Mouse (Mus musculus) adrenal gland, adult 8-10 months (tissue): Measurements from ENCODE around the gene Bcar1. TPM values are rescaled to one million over a fixed set of nuclear protein-coding genes. Genes with fewer than 3 reads are reported as not detected.

Experiments
- DNase-seq: peaks from one replicate; pipeline ENCODE4 v3.0.0; 2022
- total RNA-seq, 4 experiments: library from RNA; stranded (reverse); gene quantifications; 2 replicates each; pipeline ENCODE4 v1.2.4; 2022

The Bcar1 gene
- total RNA-seq, 4 experiments from 2014 or later, result 86.1 to 150 (median 104) TPM

GRCm38 (mm10) chr8:111769296-111769695, 25.7 kb upstream of the Bcar1 start:
- no peak for DNase-seq

GRCm38 (mm10) chr8:111768651-111769050, 25.0 kb upstream of the Bcar1 start:
- DNase-seq, result no peak

GRCm38 (mm10) chr8:111765616-111766015, 22.0 kb upstream of the Bcar1 start:
- DNase-seq, result no peak

DNA sequence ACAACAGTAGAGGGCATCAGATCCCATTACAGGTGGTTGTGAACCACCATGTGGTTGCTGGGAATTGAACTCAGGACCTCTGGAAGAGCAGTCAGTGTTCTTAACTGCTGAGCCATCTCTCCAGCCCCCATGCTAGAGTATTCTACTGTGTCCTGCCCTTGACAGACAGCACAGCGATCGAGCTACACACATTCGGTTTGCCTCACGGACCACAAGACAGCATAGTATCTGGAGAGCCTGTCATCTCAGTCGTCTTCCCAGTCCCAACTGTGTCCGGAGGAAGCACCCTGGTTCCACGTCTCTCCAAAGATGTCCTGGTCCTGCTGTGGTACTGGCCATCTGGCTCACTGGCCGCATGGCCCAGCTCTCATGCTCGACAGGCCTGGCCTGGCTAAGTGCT, 21.5 kb upstream of the Bcar1 start:
- no peak for DNase-seq

- no peak for DNase-seq
These were observed 17.1 kb upstream of the Bcar1 start for GRCm38 (mm10) chr8:111760708-111761107.

DNA sequence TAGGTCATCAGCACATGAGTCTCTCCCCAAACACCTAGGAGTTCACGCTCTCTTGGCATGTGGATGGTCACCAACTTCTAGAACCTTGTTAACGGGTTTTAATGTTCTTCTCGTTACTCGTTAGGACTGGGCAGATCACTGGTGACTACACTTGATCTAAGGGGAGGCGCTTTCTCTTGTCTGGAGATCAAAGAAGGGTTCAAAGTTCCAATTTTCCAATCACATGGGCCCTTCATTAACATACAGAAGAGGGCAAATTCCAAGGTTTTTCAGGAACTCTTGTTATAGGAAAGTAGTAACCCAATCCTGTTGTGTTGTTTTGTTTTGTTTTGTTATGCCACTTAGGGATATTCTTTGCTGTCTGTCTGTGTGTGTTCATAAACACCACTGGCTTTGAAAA, 15.2 kb upstream of the Bcar1 start:
- no peak for DNase-seq

DNA sequence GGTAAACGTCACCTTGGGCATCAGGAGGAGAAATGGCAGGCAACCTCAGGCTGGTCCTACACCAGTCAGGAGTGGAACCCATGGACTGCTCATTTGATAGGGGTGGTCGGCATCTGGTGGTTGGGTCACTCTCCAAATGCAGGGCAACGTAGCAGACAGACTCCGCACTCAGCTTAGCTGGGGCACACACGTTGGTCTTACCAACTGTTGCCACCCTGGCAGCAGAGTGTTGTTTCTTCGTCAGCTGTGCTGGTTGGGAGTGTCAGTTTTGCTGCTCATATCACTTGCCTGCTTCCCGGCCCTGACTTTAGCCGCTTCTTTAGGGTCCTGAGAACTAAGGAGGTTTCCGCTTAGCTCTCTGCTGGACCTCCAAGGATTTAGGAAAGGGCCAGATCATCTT, 14.0 kb upstream of the Bcar1 start:
- DNase-seq, result no peak

DNA sequence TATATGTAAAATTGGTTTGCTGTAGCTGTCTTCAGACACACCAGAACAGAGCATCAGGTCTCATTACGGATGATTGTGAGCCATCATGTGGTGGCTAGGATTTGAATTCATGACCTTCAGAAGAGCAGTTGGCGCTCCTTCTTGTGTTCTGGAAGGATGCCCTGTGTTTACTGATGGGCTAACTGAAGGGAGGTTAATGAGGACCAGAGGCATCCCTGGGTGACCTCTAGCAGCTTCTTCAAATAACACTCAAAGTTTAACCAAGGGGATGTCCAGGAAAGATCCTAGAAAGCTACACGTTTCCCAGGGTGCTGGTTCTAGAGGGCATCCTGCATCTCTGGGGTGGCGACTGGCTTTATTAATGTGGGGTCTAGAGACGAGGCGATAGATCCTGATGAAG, 11.1 kb upstream of the Bcar1 start:
- no peak for DNase-seq

DNA sequence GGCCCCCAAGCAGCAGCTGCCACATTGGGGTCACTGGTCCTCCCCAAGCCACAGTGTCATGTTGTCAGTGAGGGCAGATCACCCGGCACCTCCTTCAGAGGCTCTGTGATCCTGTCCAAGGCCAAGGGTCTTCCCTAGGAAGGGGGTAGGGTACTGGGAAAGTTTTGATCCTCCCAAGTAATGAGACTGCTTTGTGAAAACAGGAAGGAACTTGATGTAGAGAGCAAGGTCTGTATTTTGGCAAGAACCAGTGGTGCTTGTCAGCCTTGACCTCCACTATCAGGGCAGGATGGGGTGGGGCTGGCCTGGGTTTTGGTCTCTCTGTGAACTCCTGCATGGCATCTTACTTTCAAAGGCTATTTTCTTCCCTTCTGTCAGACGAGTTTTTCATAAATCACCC, 10.5 kb upstream of the Bcar1 start:
- DNase-seq, result peak; percentile 87

GRCm38 (mm10) chr8:111748766-111749165, 5.2 kb upstream of the Bcar1 start:
- DNase-seq, result no peak

DNA sequence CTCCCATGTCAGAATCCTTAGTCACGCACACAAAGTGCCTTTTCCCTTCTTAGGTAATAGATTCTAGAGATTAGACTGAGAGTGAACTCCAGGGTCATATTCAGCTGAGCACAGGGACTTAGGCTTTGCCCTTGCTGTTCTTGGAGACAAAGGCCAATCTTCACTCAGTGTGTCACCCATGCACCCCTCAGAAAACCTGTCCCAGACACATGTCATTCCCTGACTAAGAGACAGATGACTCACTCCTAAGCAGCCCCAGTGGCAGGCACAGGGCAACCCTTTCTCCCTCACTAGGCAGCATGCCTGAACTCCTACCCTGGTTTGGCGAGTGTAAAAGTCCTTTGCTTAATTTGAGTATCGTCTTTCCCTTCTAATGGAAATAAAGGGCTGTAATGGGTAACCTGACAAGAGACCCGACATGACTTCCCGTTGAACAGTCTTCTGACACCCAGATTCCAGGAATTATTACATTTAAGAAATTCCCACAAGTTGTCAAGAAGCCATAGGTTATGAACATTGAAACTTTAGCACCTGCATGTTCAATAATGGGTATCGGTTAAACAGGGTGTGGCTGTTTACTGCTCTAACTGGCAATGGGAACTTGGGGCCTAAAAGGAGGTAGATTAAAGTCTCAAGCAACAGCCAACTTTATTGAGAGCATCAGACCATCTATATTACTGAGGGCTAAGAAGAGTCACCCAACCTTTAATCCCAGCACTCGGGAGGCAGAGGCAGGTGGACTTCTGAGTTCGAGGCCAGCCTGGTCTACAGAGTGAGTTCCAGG, 4.4 kb upstream of the Bcar1 start:
- no peak for DNase-seq

- DNase-seq, result no peak
These were observed 3.2 kb upstream of the Bcar1 start for GRCm38 (mm10) chr8:111746582-111747465.

- peak; percentile 76 for DNase-seq
These were observed 2.2 kb upstream of the Bcar1 start for GRCm38 (mm10) chr8:111745591-111746418.

- DNase-seq, result no peak
These were observed 1.5 kb upstream of the Bcar1 start for GRCm38 (mm10) chr8:111745086-111745485.

DNA sequence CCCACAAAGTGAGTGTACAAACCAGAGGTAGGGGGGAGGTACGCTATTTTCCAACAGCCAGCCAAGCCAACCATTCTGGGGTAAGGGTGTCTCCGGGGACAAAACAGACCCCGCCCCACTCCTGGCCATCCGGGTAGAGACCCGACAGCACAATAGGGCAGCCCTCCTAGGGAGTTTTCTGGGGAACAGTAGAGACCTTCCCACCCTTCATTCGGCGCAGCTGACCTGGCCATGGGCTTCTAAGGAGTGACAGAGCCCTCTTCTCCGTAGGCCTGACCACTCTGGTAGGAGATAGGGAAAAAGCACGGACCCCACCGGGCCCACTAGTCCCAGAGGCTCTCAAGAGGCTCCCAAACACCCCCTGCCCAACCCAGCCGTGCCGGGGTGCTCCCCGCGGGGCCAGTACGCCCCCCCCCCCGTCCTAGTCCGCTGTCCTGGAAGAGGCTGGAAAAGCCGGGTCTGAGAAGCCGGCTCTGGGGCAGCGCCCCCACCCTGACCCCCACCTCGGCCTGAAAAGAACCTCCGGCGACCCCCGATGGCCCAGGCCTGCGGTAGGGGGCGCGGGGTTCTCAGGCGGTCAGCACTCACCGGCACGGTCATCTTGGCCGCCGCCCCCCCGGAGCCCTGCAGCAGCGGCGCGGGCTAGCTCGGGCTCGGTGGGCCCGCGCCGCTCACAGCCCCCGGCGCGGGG, 363 bp downstream of the Bcar1 start:
- DNase-seq, result no peak

GRCm38 (mm10) chr8:111742261-111743037, 1.2 kb downstream of the Bcar1 start:
- DNase-seq, result no peak

DNA sequence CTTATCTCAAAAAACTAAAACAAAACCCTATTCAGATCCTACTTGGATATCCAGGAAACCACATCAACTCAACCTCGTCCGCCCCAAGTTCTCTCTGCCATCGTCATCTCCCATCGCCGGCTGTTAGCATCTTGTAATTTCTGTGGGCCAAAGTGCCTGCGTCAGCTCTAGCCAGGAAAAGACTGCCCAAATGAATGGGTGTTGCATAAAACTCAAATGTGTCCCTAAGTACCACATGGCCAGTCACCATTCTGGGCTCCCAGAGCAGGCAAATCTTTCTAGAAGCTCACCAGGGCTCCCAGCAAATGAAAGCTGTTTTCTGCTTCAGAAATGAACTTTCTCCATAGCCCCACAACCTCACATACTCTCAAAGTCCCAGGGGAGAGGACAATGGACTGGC, 2.1 kb downstream of the Bcar1 start:
- no peak for DNase-seq

DNA sequence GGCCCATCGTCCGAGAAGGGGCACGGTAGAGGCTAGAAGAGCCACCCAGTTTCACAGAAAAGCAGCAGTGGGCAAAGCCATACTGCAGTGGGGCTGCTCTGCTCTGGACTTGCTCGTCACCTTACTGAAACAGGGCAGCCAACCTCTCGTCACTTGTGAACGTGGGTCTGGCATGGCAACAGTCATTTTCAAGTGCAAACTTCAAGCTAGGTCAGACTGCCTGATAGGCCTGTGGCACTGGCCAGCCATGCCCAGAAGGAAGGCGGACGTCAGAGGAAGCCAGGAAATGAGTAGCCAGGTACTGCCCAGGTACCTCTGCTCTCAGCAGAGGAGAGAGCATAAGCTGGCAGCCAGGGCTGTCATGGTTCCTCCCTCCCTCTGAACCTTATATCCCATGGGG, 2.6 kb downstream of the Bcar1 start:
- no peak for DNase-seq

- DNase-seq, result no peak
These were observed 3.3 kb downstream of the Bcar1 start for GRCm38 (mm10) chr8:111740301-111740711.

GRCm38 (mm10) chr8:111739604-111740003, 4.0 kb downstream of the Bcar1 start:
- no peak for DNase-seq

- no peak for DNase-seq
These were observed 4.7 kb downstream of the Bcar1 start for GRCm38 (mm10) chr8:111738867-111739266.
